Mouse (Mus musculus) E14TG2a.4 (cell line): ENCODE results near the gene Tomm7.

Experiments used
- H3K27me3 ChIP-seq: 2 replicates; pipeline ENCODE4 v1.6.1; 2014; ENCODE audit warnings: low read length, control low read depth; ENCODE audit not compliant: insufficient read depth
- H3K36me3 ChIP-seq: 2 replicates; pipeline ENCODE4 v1.6.1; 2014; ENCODE audit warnings: low read length, control low read depth; ENCODE audit not compliant: insufficient read depth
- H3K4me1 ChIP-seq: replicated peaks from 2 replicates; pipeline ENCODE4 v1.6.1; 2014; ENCODE audit warnings: low read depth, low read length, control low read depth
- H3K4me3 ChIP-seq: replicated peaks from 2 replicates; pipeline ENCODE4 v1.5.1; 2014; ENCODE audit warnings: mild to moderate bottlenecking, low read length
- H3K9me3 ChIP-seq: 2 replicates; pipeline ENCODE4 v1.6.1; 2014; ENCODE audit warnings: low read length, control low read depth
- CTCF ChIP-seq: conservative IDR thresholded peaks from 2 replicates; pipeline ENCODE4 v1.5.1; 2014; ENCODE audit warnings: low read length
- NANOG ChIP-seq: IDR thresholded peaks from 2 replicates; pipeline ENCODE4 v1.6.1; 2014; ENCODE audit warnings: borderline replicate concordance, low read length, mixed read lengths
- POU5F1 ChIP-seq: IDR thresholded peaks from 2 replicates; pipeline ENCODE4 v1.6.1; 2014; ENCODE audit warnings: low read length, borderline replicate concordance

Gene Tomm7

GRCm38 (mm10) chr5:23830897-23831752, 12.8 kb downstream of the Tomm7 start:
- Histone ChIP-seq H3K9me3 (no peaks in the 10 kb centered on the region), H3K36me3 (no peaks in the 10 kb centered on the region; the same call in 1 of the 2 replicates), H3K27me3 (no peaks in the 10 kb centered on the region), H3K4me3 (no peak overlapping the region), H3K4me1 (no peaks in the 10 kb centered on the region; the same call in 1 of the 2 replicates)
- TF ChIP-seq NANOG (no peak), CTCF (no peak), POU5F1 (no peak)

GRCm38 (mm10) chr5:23826321-23827004, 17.5 kb downstream of the Tomm7 start:
- H3K4me1 ChIP-seq: peaks cover 14% of the 10 kb centered on the region
- TF ChIP-seq POU5F1 (no peak), CTCF (peak; percentile 61), NANOG (no peak)
- no peaks in the 10 kb centered on the region for H3K27me3 ChIP-seq
- H3K36me3 ChIP-seq: no peaks in the 10 kb centered on the region
- no peaks in the 10 kb centered on the region for H3K9me3 ChIP-seq
- H3K4me3 ChIP-seq: no peak overlapping the region

- Histone ChIP-seq H3K4me3 (peak overlapping the region; percentile 54), H3K4me1 (peaks cover 14% of the 10 kb centered on the region), H3K36me3 (peaks cover 6% of the 10 kb centered on the region), H3K27me3 (no peaks in the 10 kb centered on the region), H3K9me3 (no peaks in the 10 kb centered on the region)
- TF ChIP-seq POU5F1: no peak
- no peak for TF ChIP-seq CTCF
- no peak for TF ChIP-seq NANOG
Measured at GRCm38 (mm10) chr5:23824171-23824733, 19.7 kb downstream of the Tomm7 start.

- peaks cover 23% of the 10 kb centered on the region for H3K4me1 ChIP-seq
- TF ChIP-seq POU5F1: no peak
- TF ChIP-seq CTCF: no peak
- TF ChIP-seq NANOG: no peak
- no peaks in the 10 kb centered on the region for H3K27me3 ChIP-seq
- H3K36me3 ChIP-seq: peaks cover 12% of the 10 kb centered on the region
- no peaks in the 10 kb centered on the region for H3K9me3 ChIP-seq
- no peak overlapping the region for H3K4me3 ChIP-seq
Measured at GRCm38 (mm10) chr5:23822306-23822705, 21.7 kb downstream of the Tomm7 start.

GRCm38 (mm10) chr5:23816681-23817080, 27.3 kb downstream of the Tomm7 start:
- Histone ChIP-seq H3K4me1 (peaks cover 9% of the 10 kb centered on the region), H3K36me3 (peaks cover 50% of the 10 kb centered on the region), H3K27me3 (no peaks in the 10 kb centered on the region), H3K4me3 (no peak overlapping the region), H3K9me3 (no peaks in the 10 kb centered on the region)
- no peak for TF ChIP-seq CTCF
- no peak for TF ChIP-seq POU5F1
- TF ChIP-seq NANOG: no peak

GRCm38 (mm10) chr5:23814841-23815240, 29.1 kb downstream of the Tomm7 start:
- Histone ChIP-seq H3K4me1 (peaks cover 9% of the 10 kb centered on the region), H3K36me3 (peaks cover 66% of the 10 kb centered on the region), H3K4me3 (no peak overlapping the region), H3K9me3 (no peaks in the 10 kb centered on the region), H3K27me3 (no peaks in the 10 kb centered on the region)
- TF ChIP-seq POU5F1: no peak
- TF ChIP-seq NANOG: no peak
- no peak for TF ChIP-seq CTCF

GRCm38 (mm10) chr5:23792726-23793125, 51.2 kb downstream of the Tomm7 start:
- no peaks in the 10 kb centered on the region for H3K9me3 ChIP-seq
- H3K27me3 ChIP-seq: no peaks in the 10 kb centered on the region
- peaks cover 8% of the 10 kb centered on the region for H3K4me1 ChIP-seq
- TF ChIP-seq POU5F1: no peak
- no peak for TF ChIP-seq CTCF
- TF ChIP-seq NANOG: no peak
- H3K4me3 ChIP-seq: no peak overlapping the region
- peaks cover 44% of the 10 kb centered on the region for H3K36me3 ChIP-seq

- H3K4me1 ChIP-seq: peaks cover 12% of the 10 kb centered on the region
- H3K4me3 ChIP-seq: no peak overlapping the region
- H3K9me3 ChIP-seq: no peaks in the 10 kb centered on the region
- peaks cover 12% of the 10 kb centered on the region for H3K36me3 ChIP-seq
- TF ChIP-seq CTCF: 0 out of 2 replicates have a peak, but pooled peaks have one; percentile 8
- no peak for TF ChIP-seq POU5F1
- no peaks in the 10 kb centered on the region for H3K27me3 ChIP-seq
Measured at GRCm38 (mm10) chr5:23789078-23789612, 54.8 kb downstream of the Tomm7 start.
